Mouse (Mus musculus) megakaryocyte, embryonic 14.5 days (primary cell): ENCODE data around the gene Taf8.

Source experiments
- FLI1 ChIP-seq: IDR thresholded peaks from 2 replicates; pipeline ENCODE4 v1.6.1; 2012; ENCODE audit warnings: low read length, inconsistent platforms, mixed read lengths
- GATA1 ChIP-seq: IDR thresholded peaks from 3 replicates; pipeline ENCODE4 v1.6.1; 2012; ENCODE audit warnings: mixed read lengths, low read length, inconsistent platforms, borderline replicate concordance

DNA sequence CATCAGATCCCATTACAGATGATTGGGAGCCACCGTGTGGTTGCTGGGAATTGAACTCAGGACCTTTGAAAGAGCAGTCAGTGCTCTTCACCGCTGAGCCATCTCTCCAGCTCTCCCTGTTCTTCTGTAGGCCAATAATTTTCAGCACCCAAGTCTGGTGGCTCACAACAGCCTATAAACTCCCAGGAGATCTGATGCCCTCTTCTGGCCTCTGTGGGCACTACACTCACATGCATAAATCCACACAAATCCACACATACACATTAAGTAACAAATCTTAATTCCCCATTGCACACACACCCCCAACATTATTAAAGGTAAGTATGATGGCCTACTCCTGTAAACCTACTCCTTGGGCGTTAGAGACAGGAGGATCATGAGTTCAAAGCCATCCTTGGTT lies 14.1 kb upstream of the Taf8 start:
- TF ChIP-seq FLI1 (no peak), GATA1 (no peak)
